Mouse (Mus musculus) hindbrain, embryonic 11.5 days (tissue): ENCODE results near the gene Taf1b. TPM values are rescaled to one million over a fixed set of nuclear protein-coding genes. Genes with fewer than 3 reads are reported as not detected.

Experiments used
- ATAC-seq: fragments of 200-750 bp; cut with Nextera tagmentation; 2 replicates; pipeline ENCODE4 v1.8.0; 2017; ENCODE audit warnings: mild to moderate bottlenecking, moderate TSS enrichment, moderate library complexity; ENCODE audit not compliant: low FRiP score
- DNase-seq: peaks from one replicate; pipeline ENCODE4 v3.0.0-alpha.2; 2015; ENCODE audit warnings: low spot score
- H3K27ac ChIP-seq: fragments of 300-500 bp; sonication (generic); 2 replicates; pipeline ENCODE4 v1.5.1; 2014; ENCODE audit warnings: mild to moderate bottlenecking, low read depth, low read length
- H3K27me3 ChIP-seq: fragments of 300-500 bp; sonication (generic); 2 replicates; pipeline ENCODE4 v1.6.1; 2014; ENCODE audit warnings: mild to moderate bottlenecking, low read length, moderate library complexity, mixed read lengths; ENCODE audit not compliant: control insufficient read depth, insufficient read depth
- H3K36me3 ChIP-seq: fragments of 300-500 bp; sonication (generic); 2 replicates; pipeline ENCODE4 v1.6.1; 2014; ENCODE audit warnings: mild to moderate bottlenecking, low read length, moderate library complexity, mixed read lengths; ENCODE audit not compliant: control insufficient read depth, insufficient read depth
- H3K4me1 ChIP-seq: fragments of 300-500 bp; sonication (generic); replicated peaks from 2 replicates; pipeline ENCODE4 v1.6.1; 2014; ENCODE audit warnings: low read length, mixed read lengths; ENCODE audit not compliant: control insufficient read depth, insufficient read depth
- H3K4me2 ChIP-seq: fragments of 300-500 bp; sonication (generic); replicated peaks from 2 replicates; pipeline ENCODE4 v1.6.1; 2014; ENCODE audit warnings: mild to moderate bottlenecking, low read depth, low read length
- H3K4me3 ChIP-seq: fragments of 300-500 bp; sonication (generic); 2 replicates; pipeline ENCODE4 v1.5.1; 2014; ENCODE audit warnings: low read depth, low read length
- H3K9ac ChIP-seq: fragments of 300-500 bp; sonication (generic); 2 replicates; pipeline ENCODE4 v1.6.1; 2014; ENCODE audit warnings: low read depth, low read length
- H3K9me3 ChIP-seq: fragments of 300-500 bp; sonication (generic); 2 replicates; pipeline ENCODE4 v1.6.1; 2016; ENCODE audit warnings: low read length; ENCODE audit not compliant: control insufficient read depth
- WGBS: fragments of 180-500 bp; shearing (Covaris S2); extraction: QIAGEN DNeasy Blood & Tissue Kit; methylation state at CpG from one replicate; pipeline ENCODE4 v1.1.7; 2014; 5-methylcytosine and 5-hydroxymethylcytosine counted together
- polyA plus RNA-seq: library from polyadenylated mRNA; unstranded; fragments of >200 nt; fragmentation: Nextera tagmentation; extraction: Ambion mirVana; gene quantifications from 2 replicates; pipeline ENCODE4 v1.2.1, GENCODE M21; 2014

The Taf1b gene
- polyA plus RNA-seq, 1 experiment from 2014 or later, result 36.5 TPM

DNA sequence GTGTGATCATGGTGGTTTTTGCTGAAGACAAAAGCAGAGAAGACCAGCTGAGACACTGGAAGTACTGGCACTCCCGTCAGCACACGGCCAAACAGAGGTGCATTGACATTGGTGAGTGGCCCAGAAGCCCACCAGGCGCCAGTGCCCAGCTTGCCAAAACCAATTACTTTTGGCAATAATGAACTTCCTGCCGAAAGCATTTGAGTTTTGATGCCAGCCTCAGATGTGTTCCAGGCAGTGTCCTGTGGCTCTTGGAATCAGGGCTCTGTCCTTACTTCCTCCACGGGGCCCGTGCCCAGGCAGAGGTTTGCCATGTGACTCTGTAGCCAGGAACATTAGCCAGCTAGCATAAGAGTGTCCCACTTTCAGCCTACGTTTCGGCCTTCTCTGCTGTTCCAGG lies 86.7 kb downstream of the Taf1b start:
- H3K27me3 ChIP-seq, result no peaks in the 10 kb centered on the region
- DNase-seq (no peak), ATAC-seq (no peak)
- no peak overlapping the region for H3K9ac ChIP-seq
- no peak overlapping the region for H3K4me3 ChIP-seq
- WGBS, result 90% methylated on average over 8 of the region's 8 CpGs
- no peaks in the 10 kb centered on the region for H3K36me3 ChIP-seq
- H3K4me1 ChIP-seq, result no peaks in the 10 kb centered on the region
- H3K27ac ChIP-seq, result no peak overlapping the region
- H3K4me2 ChIP-seq, result no peak overlapping the region
- no peaks in the 10 kb centered on the region for H3K9me3 ChIP-seq

DNA sequence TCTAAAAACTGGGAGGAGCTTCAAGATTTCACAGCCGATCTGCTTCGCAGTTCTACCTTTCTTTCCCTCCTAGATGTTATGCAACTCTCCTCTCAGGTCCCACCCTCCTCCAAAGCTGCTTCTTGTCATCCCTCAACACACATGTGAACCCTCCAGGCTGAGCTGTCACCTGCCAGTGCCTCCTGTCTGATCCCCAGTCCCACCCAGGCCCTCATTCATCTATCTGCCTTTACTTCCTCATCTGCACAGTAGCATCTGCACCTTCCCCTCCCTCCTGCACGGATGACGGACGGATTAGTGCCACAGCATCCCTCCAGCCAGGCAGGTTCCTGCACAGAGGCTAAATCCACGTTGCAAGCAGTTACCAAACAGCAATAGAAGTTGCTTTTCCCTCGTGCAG lies 88.0 kb downstream of the Taf1b start:
- 75% methylated on average over 7 of the region's 7 CpGs for WGBS
- ATAC-seq, result no peak
- no peaks in the 10 kb centered on the region for H3K4me1 ChIP-seq

GRCm38 (mm10) chr12:24590371-24590770 lies 92.2 kb downstream of the Taf1b start:
- H3K4me2 ChIP-seq, result no peak overlapping the region
- no peaks in the 10 kb centered on the region for H3K27me3 ChIP-seq
- 73% methylated on average over 7 of the region's 7 CpGs for WGBS
- DNase-seq (no peak), ATAC-seq (no peak)
- H3K4me1 ChIP-seq, result no peaks in the 10 kb centered on the region
- H3K9ac ChIP-seq, result no peak overlapping the region
- H3K9me3 ChIP-seq, result no peaks in the 10 kb centered on the region
- H3K27ac ChIP-seq, result no peak overlapping the region
- no peak overlapping the region for H3K4me3 ChIP-seq
- H3K36me3 ChIP-seq, result no peaks in the 10 kb centered on the region

More for the DNA sequence above, 88.0 kb downstream of the Taf1b start:
- Histone ChIP-seq H3K4me3 (no peak overlapping the region), H3K9me3 (no peaks in the 10 kb centered on the region), H3K36me3 (no peaks in the 10 kb centered on the region), H3K27me3 (no peaks in the 10 kb centered on the region), H3K27ac (no peak overlapping the region), H3K9ac (no peak overlapping the region), H3K4me2 (no peak overlapping the region)
- DNase-seq, result no peak

DNA sequence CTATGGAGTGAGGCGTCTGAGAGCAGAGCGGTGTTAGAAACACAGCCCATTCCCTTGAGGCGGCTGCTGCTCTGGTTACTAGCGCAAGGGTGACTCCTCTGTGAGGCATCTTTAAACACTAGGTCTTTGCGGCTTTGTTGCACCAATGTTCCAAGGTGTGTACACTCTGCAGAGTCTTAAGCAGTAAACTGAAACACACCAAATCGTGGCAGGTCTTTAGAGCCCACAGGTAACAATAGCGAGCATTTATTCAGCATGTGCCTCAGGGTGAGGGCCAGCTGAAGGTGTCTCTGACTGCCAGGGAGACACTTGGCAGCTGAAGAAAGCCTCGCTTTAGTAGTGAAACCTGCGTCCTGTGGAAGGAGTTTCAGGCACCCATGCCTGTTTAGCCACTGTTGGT lies 93.9 kb downstream of the Taf1b start:
- Histone ChIP-seq H3K9me3 (no peaks in the 10 kb centered on the region), H3K9ac (no peak overlapping the region), H3K4me2 (no peak overlapping the region), H3K4me1 (no peaks in the 10 kb centered on the region), H3K36me3 (no peaks in the 10 kb centered on the region), H3K4me3 (no peak overlapping the region), H3K27me3 (no peaks in the 10 kb centered on the region), H3K27ac (no peak overlapping the region)
- 76% methylated on average over 9 of the region's 9 CpGs for WGBS
- ATAC-seq, result no peak
- no peak for DNase-seq

DNA sequence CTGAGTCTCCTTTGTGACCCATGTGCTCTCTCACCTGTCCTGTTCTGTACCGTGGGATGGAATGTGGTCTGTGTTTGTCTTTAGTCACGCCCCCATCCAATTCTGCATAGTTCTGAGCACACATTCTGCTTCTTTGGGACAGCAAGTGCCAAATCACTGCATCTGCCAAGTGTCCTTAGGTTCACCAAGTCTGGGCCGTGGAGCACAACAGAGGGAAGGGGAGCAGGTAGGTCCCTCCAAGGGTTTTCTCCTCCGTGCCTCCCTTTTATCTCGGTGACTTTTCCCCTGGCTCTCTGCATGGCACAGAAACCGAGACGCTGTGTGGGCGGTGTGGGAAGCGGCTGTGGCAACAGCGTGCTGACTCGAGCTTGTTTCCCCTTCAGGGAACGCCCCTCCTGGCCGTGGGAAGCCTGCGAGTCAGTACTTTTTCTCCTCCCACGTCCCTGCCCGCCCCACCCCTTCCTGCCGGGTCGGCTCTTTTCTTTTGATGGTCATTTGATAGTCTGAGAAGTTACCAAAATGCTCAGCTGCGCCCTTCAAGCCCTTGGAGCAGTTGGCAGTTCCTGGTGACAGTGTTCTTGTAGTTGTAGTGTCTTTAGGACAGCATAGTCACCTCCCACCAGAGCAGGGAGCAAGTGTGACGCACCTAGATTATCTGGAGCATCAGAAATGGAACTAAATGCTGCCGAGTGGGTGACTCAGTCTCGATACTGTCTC lies 95.0 kb downstream of the Taf1b start:
- no peak for ATAC-seq
- DNase-seq, result peak; percentile 29
- Histone ChIP-seq H3K27me3 (no peaks in the 10 kb centered on the region), H3K4me1 (no peaks in the 10 kb centered on the region), H3K4me3 (no peak overlapping the region), H3K4me2 (0 out of 2 replicates have a peak overlapping the region, but pooled peaks have one; percentile 6), H3K27ac (no peak overlapping the region), H3K9ac (no peak overlapping the region), H3K36me3 (no peaks in the 10 kb centered on the region), H3K9me3 (no peaks in the 10 kb centered on the region)
- WGBS, result 22% methylated on average over 22 of the region's 22 CpGs

- ATAC-seq, result no peak
Observed at GRCm38 (mm10) chr12:24597376-24597775, 99.2 kb downstream of the Taf1b start.

DNA sequence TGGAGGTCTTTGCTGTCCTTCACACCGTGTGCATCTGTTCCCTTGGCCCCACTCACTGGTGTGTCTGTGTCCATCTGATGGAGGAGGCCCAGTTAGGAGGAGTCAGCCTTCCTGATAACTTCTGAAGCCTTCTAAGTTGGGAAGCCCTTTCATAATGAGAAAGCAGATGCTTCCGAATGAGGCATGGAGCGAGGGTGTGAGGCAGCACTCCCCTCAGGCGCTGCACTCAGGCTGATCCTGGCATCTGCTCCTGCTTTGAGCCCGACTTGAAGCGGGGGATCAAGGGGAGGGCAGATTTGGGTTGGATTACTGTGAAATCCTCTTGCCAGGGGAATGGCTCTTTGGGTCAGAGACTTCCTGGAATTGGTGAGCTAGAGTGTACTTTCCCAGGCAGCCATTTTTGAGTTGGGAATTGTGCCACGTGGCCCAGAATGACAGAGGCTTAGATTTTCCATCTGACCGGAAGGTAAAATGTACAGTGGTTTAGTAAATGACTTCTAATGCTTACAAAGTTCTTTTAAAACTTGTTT lies 101.3 kb downstream of the Taf1b start:
- no peak overlapping the region for H3K27ac ChIP-seq
- WGBS, result 73% methylated on average over 8 of the region's 8 CpGs
- H3K4me3 ChIP-seq, result no peak overlapping the region
- H3K4me1 ChIP-seq, result no peaks in the 10 kb centered on the region
- DNase-seq (no peak), ATAC-seq (no peak)
- no peak overlapping the region for H3K4me2 ChIP-seq
- no peaks in the 10 kb centered on the region for H3K9me3 ChIP-seq
- H3K36me3 ChIP-seq, result no peaks in the 10 kb centered on the region
- H3K9ac ChIP-seq, result no peak overlapping the region
- no peaks in the 10 kb centered on the region for H3K27me3 ChIP-seq

More at GRCm38 (mm10) chr12:24597376-24597775, 99.2 kb downstream of the Taf1b start:
- Histone ChIP-seq H3K4me2 (no peak overlapping the region), H3K4me1 (no peaks in the 10 kb centered on the region), H3K27ac (no peak overlapping the region), H3K4me3 (no peak overlapping the region), H3K9ac (no peak overlapping the region), H3K9me3 (no peaks in the 10 kb centered on the region), H3K27me3 (no peaks in the 10 kb centered on the region), H3K36me3 (no peaks in the 10 kb centered on the region)
- 81% methylated on average over 6 of the region's 6 CpGs for WGBS
- no peak for DNase-seq

DNA sequence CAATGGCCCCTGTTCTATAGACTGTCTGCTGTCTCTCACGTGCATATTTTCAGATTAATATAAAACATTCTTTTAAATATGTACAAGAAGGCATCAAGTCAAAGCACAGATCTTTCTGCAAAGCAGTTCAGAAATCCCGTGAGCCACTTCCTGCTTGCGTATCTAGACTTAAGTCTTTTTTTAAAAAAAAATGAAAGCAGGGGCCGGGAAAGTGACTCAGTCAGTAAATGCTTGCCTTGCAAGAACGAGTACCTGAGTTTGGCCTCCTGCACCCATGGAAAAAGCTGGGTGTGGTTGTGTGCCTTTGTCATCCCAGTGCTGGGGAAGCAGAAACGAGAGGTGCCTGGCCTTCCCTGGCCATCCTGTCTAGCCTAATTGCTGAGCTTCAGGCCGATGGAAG lies 101.9 kb downstream of the Taf1b start:
- Histone ChIP-seq H3K4me1 (no peaks in the 10 kb centered on the region), H3K36me3 (no peaks in the 10 kb centered on the region), H3K9me3 (no peaks in the 10 kb centered on the region), H3K4me2 (no peak overlapping the region), H3K9ac (no peak overlapping the region), H3K27ac (no peak overlapping the region), H3K4me3 (no peak overlapping the region), H3K27me3 (no peaks in the 10 kb centered on the region)
- ATAC-seq (no peak), DNase-seq (no peak)
- 88% methylated on average over 7 of the region's 7 CpGs for WGBS

DNA sequence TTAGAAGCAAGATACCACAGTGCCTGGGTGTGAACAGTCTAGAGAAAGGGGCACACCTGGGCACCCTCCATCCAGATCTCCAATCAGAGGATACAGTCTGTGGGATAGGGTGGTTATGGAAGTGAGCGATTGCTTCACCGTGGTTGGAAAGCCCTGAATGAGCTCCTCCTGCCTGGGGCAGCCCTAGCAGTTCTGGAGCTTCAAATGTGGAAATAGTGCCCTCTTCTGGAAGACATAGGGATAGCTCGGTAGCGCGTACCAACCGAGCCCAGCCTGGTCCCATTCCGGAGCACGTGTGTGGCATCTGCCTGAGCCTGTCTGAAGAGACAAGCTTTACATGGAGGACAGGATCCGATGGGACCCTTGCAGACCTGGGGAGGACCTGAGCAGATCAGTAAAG lies 102.6 kb downstream of the Taf1b start:
- DNase-seq (peak; percentile 83), ATAC-seq (peak; percentile 82)
- H3K27me3 ChIP-seq, result no peaks in the 10 kb centered on the region
- WGBS, result 4% methylated on average over 9 of the region's 9 CpGs
- H3K9ac ChIP-seq, result no peak overlapping the region
- H3K4me3 ChIP-seq, result no peak overlapping the region
- no peaks in the 10 kb centered on the region for H3K4me1 ChIP-seq
- H3K9me3 ChIP-seq, result no peaks in the 10 kb centered on the region
- no peak overlapping the region for H3K27ac ChIP-seq
- no peaks in the 10 kb centered on the region for H3K36me3 ChIP-seq
- no peak overlapping the region for H3K4me2 ChIP-seq
